Mouse (Mus musculus) hindbrain, embryonic 12.5 days (tissue): ENCODE measurements around the gene Gpi1. TPM values are rescaled to one million over a fixed set of nuclear protein-coding genes. Genes with fewer than 3 reads are reported as not detected.

Experiments used
- ATAC-seq: fragments of 200-750 bp; cut with Nextera tagmentation; 2 replicates; pipeline ENCODE4 v1.8.0; 2017; ENCODE audit warnings: moderate TSS enrichment; ENCODE audit not compliant: low FRiP score
- H3K27ac ChIP-seq: fragments of 300-500 bp; sonication (generic); 2 replicates; pipeline ENCODE4 v1.5.1; 2016; ENCODE audit warnings: mild to moderate bottlenecking
- H3K27me3 ChIP-seq: fragments of 300-500 bp; sonication (generic); 2 replicates; pipeline ENCODE4 v1.6.1; 2016; ENCODE audit warnings: mild to moderate bottlenecking
- H3K36me3 ChIP-seq: fragments of 300-500 bp; sonication (generic); 2 replicates; pipeline ENCODE4 v1.6.1; 2016; ENCODE audit warnings: mild to moderate bottlenecking
- H3K4me1 ChIP-seq: fragments of 300-500 bp; sonication (generic); 2 replicates; pipeline ENCODE4 v1.6.1; 2016
- H3K4me2 ChIP-seq: fragments of 300-500 bp; sonication (generic); replicated peaks from 2 replicates; pipeline ENCODE4 v1.6.1; 2016; ENCODE audit warnings: mild to moderate bottlenecking
- H3K4me3 ChIP-seq: fragments of 300-500 bp; sonication (generic); 2 replicates; pipeline ENCODE4 v1.5.1; 2016; ENCODE audit warnings: mild to moderate bottlenecking
- H3K9ac ChIP-seq: fragments of 300-500 bp; sonication (generic); 2 replicates; pipeline ENCODE4 v1.6.1; 2016; ENCODE audit warnings: mild to moderate bottlenecking, moderate library complexity
- H3K9me3 ChIP-seq: fragments of 300-500 bp; sonication (generic); replicated peaks from 2 replicates; pipeline ENCODE4 v1.6.1; 2016; ENCODE audit warnings: mild to moderate bottlenecking
- WGBS: fragments of 180-500 bp; shearing (Covaris S2); methylation state at CpG from one replicate; pipeline ENCODE4 v1.1.7; 2016; 5-methylcytosine and 5-hydroxymethylcytosine counted together
- polyA plus RNA-seq: library from polyadenylated mRNA; unstranded; fragments of >200 nt; fragmentation: Nextera tagmentation; extraction: Ambion mirVana; gene quantifications from 2 replicates; pipeline ENCODE4 v1.2.1, GENCODE M21; 2016

The Gpi1 gene
- polyA plus RNA-seq, 1 experiment from 2014 or later: 239 TPM

DNA sequence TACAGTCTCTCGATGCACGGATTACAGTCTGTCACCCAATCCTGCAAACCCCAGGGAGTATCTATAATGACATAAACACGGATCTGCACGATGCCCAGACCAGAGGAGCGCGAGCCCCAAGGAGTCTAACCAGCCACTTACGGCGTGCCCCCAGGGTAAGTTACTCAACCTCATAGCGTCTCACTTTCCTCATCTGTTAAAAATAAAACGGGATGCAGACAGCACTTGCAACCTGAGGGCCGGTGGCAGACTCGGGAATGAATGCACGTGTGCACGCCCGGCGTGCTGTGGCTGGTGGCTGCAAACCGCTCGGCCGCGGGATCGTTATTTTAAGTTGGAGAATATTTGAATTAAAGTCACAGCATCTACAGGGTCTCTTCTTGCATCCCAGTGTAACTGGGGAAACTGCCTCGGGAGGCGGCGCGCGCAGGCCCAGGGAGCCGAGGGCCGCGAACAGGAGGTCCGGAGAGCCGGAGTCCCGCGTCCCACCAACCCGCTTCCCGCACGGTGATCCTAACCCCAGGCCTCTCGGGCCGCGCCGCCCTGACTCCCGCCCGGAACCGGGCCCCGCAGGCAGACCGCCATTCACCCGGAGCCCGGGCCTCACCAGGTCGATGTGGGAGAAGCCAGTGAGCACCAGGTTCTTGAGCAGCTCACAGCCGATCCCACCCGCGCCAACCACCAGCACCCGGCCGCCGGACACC lies 62.2 kb downstream of the Gpi1 start:
- peak; percentile 87 for ATAC-seq
- H3K4me3 ChIP-seq: peak overlapping the region; percentile 92
- under 1% methylated on average over 54 of the region's 54 CpGs for WGBS
- H3K4me1 ChIP-seq: peaks cover 12% of the 10 kb centered on the region
- peak overlapping the region; percentile 86 for H3K4me2 ChIP-seq
- H3K27me3 ChIP-seq: no peaks in the 10 kb centered on the region
- H3K36me3 ChIP-seq: peaks cover 18% of the 10 kb centered on the region
- peak overlapping the region; percentile 87 for H3K27ac ChIP-seq
- H3K9me3 ChIP-seq: no peaks in the 10 kb centered on the region
- H3K9ac ChIP-seq: peak overlapping the region; percentile 94

DNA sequence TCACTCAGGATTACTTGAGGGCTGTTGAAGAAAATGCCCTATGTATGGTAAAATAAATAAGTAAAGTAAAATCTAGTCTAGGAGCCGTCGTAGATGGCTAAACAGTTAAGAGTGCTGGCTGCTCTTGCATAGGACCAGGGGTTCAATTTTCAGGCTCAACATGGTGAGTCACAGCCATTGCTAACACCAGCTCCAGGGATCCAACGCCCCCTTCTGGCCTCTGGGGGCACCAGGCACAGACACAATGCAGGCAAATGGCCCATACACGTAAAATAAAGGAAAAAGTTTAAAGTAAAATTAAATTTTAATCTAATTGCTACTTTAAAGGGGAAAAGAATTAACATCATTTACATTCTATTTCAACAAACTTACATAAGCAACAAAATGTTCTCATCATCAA lies 63.3 kb downstream of the Gpi1 start:
- peak overlapping the region; percentile 15; the same call in 1 of the 2 replicates for H3K4me2 ChIP-seq
- no peak overlapping the region for H3K4me3 ChIP-seq
- WGBS: 58% methylated on average over 4 of the region's 4 CpGs

DNA sequence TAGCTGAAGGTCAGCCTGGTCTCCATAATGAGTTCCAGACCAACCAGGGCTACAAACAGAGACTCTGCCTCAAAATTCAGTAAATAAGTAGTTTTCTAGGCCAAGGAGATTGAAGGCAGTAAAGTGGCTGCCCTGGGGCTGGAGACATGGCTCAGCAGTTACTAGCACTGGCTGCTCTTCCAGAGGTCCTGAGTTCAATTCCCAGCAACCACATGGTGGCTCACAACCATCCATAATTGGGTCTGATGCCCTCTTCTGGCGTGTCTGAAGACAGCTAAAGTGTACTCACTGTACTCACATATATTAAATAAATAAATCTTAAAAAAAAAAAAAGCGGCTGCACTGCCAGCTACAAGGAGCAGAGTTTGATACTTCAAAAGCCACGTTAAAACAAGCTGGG lies 64.1 kb downstream of the Gpi1 start:
- Histone ChIP-seq H3K27ac (no peak overlapping the region), H3K9ac (no peak overlapping the region), H3K4me3 (no peak overlapping the region), H3K4me1 (peaks cover 12% of the 10 kb centered on the region), H3K36me3 (peaks cover 36% of the 10 kb centered on the region), H3K4me2 (no peak overlapping the region), H3K9me3 (no peaks in the 10 kb centered on the region), H3K27me3 (no peaks in the 10 kb centered on the region)
- WGBS: 79% methylated on average over 3 of the region's 3 CpGs
- no peak for ATAC-seq

More for the DNA sequence above, 63.3 kb downstream of the Gpi1 start:
- no peak for ATAC-seq
- Histone ChIP-seq H3K36me3 (peaks cover 28% of the 10 kb centered on the region), H3K4me1 (peaks cover 12% of the 10 kb centered on the region), H3K27me3 (no peaks in the 10 kb centered on the region), H3K27ac (no peak overlapping the region), H3K9me3 (no peaks in the 10 kb centered on the region), H3K9ac (no peak overlapping the region)

DNA sequence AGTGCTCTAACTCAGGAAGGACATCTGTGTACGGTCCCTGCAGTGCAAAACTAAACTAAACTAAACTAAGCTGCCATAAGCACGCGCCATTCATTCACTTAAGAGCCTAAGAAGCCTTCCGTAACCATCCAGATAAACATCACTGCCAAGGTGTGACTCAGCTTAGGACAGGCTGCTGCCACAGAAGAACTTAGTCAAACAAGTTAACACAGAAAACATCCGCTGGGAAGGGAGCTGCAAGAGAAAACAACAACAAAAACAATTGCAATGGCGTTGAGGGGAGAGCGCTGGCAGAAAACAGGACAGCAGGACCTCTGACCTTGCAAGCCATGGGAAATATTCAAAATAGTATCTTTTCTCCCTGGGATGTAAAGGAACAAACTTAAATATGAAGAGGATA lies 65.5 kb downstream of the Gpi1 start:
- Histone ChIP-seq H3K4me1 (peaks cover 12% of the 10 kb centered on the region), H3K27me3 (no peaks in the 10 kb centered on the region), H3K36me3 (peaks cover 48% of the 10 kb centered on the region), H3K27ac (no peak overlapping the region), H3K4me3 (no peak overlapping the region), H3K9me3 (no peaks in the 10 kb centered on the region), H3K9ac (no peak overlapping the region), H3K4me2 (no peak overlapping the region)
- ATAC-seq: no peak
- WGBS: 90% methylated on average over 7 of the region's 7 CpGs

DNA sequence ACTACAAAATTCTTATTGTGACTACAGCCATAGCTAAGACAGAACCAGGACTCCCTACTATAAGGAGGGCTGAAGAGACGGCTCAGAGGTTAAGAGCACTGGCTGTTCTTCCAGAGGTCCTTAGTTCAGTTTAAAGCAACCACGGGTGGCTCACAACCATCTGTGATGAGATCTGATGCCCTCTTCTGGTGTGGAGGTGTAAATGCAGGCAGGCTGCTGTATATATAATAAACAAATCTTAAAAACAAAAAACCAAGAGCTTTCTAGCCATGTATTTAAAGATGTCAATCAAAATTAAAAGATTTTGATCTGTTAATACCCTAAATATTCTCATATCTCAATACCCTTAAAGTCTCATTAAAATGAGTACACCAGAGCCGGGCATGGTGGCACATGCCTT lies 71.0 kb downstream of the Gpi1 start:
- Histone ChIP-seq H3K4me2 (no peak overlapping the region), H3K4me3 (no peak overlapping the region), H3K9ac (no peak overlapping the region), H3K4me1 (no peaks in the 10 kb centered on the region), H3K27ac (no peak overlapping the region), H3K27me3 (no peaks in the 10 kb centered on the region), H3K36me3 (peaks cover 93% of the 10 kb centered on the region), H3K9me3 (no peaks in the 10 kb centered on the region)
- WGBS: 88% methylated on average over 3 of the region's 3 CpGs
- ATAC-seq: no peak

DNA sequence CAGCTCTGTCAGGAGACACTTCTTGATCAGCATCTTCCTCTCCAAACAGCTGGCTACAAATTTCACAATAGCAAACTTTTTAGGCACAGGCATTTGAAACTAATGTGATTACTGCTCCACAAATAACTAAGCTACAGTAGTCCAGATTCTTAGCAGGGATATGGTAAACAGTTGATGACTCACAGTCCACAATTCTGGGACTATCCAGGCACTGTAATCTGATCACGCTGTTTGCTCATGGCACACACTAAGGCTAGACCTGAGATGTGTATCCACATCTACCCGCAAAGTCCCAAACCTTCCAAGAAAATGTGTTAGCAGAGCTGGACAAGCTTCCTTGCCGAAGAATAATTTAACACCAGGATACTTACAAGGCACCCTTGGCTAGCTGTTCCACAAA lies 72.1 kb downstream of the Gpi1 start:
- ATAC-seq: no peak
- WGBS: 99% methylated on average over 3 of the region's 3 CpGs

More for the DNA sequence above, 72.1 kb downstream of the Gpi1 start:
- no peaks in the 10 kb centered on the region for H3K27me3 ChIP-seq
- no peaks in the 10 kb centered on the region for H3K9me3 ChIP-seq
- no peak overlapping the region for H3K27ac ChIP-seq
- no peak overlapping the region for H3K4me3 ChIP-seq
- no peak overlapping the region for H3K4me2 ChIP-seq
- H3K36me3 ChIP-seq: peaks cover 95% of the 10 kb centered on the region
- no peak overlapping the region for H3K9ac ChIP-seq
- H3K4me1 ChIP-seq: no peaks in the 10 kb centered on the region

Other genes with a start within 250 kb of the Gpi1 start
- not detected in 2 replicates for gene Scgb2b27, start 216.4 kb downstream of the Gpi1 start, polyA plus RNA-seq
- not detected in 2 replicates for gene Scgb1b27, start 208.9 kb downstream of the Gpi1 start, polyA plus RNA-seq
- gene Scgb1b30, start 134.9 kb downstream of the Gpi1 start, polyA plus RNA-seq: not detected in 2 replicates
- 4.1 and 6.2 TPM in 2 replicates for gene Wtip, start 97.1 kb downstream of the Gpi1 start, polyA plus RNA-seq
- gene Uba2, start 60.7 kb downstream of the Gpi1 start, polyA plus RNA-seq: 220 and 226 TPM in 2 replicates
- 63.4 and 68.1 TPM in 2 replicates for gene Pdcd2l, start 33.7 kb downstream of the Gpi1 start, polyA plus RNA-seq
- not detected in 2 replicates for gene Gm6096, start 20.7 kb upstream of the Gpi1 start, polyA plus RNA-seq
- 34.3 and 35.8 TPM in 2 replicates for gene 4931406P16Rik, start 83.2 kb upstream of the Gpi1 start, polyA plus RNA-seq
- 91.6 and 94.8 TPM in 2 replicates for gene Lsm14a, start 163.0 kb upstream of the Gpi1 start, polyA plus RNA-seq